Mouse (Mus musculus) stomach, postnatal 0 days (tissue): ENCODE results near the gene Slu7.

Source experiments
- CTCF ChIP-seq: IDR thresholded peaks from 2 replicates; pipeline ENCODE4 v1.5.1; 2016; ENCODE audit warnings: antibody characterized with exemption, low read depth, mild to moderate bottlenecking, moderate library complexity
- EP300 ChIP-seq: optimal IDR thresholded peaks from 2 replicates; pipeline ENCODE3; 2016; ENCODE audit warnings: antibody characterized with exemption

DNA sequence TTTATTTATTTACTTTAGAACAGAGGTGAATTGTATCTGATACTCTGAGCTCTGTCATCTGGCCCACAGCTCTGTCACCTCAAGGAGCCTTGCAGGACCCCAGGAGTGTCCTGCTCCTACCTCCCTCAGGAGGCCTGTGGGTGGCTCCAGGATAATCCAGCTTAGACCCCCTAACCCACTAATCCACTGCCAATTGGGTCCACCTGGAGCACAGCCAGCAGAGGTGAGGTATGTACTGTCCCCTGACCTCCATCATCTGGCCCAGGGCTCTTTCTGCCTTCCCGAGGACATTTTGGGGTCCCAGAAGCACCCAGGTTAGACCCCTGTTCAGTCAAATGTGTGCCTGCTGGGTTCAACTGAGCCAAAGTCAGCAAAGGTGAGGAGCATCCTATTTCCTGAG lies 33.4 kb upstream of the Slu7 start:
- TF ChIP-seq CTCF (no peak), EP300 (no peak)
